Mouse (Mus musculus): Measurements from ENCODE around the gene Egfl7.

Egfl7 gene

GRCm38 (mm10) chr2:26579714-26580113, at the start of gene Egfl7:
Gene Egfl7 (plus strand): TSS chr2:26580014.
- DNase-seq (ENCODE audit: low read depth, low spot score), result no peak

GRCm38 (mm10) chr2:26531829-26532228, 48.0 kb upstream of the Egfl7 start:
- DNase-seq (ENCODE audit: low read depth, low spot score), result no peak

DNA sequence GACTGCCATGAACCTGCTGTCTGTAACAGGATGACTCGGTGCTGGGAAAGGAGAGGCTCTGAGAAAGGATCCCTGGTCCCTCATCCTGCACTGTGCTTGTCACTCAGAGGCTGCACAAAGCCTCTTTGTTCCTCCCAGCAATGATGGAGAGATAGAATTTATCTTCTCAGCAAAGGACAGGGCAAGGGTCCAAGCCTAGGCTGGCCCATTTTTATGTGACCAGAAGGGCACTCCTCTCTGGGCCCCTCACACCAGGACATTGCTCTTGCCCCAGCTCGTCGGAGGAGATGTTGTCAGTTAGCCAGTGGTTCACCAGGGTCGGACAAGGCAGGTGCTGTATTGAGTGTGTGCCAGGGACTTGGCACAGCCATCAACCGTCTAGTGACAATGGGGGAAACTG, 46.6 kb upstream of the Egfl7 start:
- DNase-seq (ENCODE audit: low read depth, low spot score), result no peak

- no peak for DNase-seq (ENCODE audit: low read depth, low spot score)
These were observed 45.7 kb upstream of the Egfl7 start for GRCm38 (mm10) chr2:26534161-26534560.

- DNase-seq (ENCODE audit: low read depth, low spot score), result no peak
These were observed 45.2 kb upstream of the Egfl7 start for GRCm38 (mm10) chr2:26534616-26535015.

- no peak for DNase-seq (ENCODE audit: low read depth, low spot score)
These were observed 44.2 kb upstream of the Egfl7 start for GRCm38 (mm10) chr2:26535517-26536045.

- DNase-seq (ENCODE audit: low read depth, low spot score), result no peak
These were observed 40.3 kb upstream of the Egfl7 start for GRCm38 (mm10) chr2:26539516-26539915.

DNA sequence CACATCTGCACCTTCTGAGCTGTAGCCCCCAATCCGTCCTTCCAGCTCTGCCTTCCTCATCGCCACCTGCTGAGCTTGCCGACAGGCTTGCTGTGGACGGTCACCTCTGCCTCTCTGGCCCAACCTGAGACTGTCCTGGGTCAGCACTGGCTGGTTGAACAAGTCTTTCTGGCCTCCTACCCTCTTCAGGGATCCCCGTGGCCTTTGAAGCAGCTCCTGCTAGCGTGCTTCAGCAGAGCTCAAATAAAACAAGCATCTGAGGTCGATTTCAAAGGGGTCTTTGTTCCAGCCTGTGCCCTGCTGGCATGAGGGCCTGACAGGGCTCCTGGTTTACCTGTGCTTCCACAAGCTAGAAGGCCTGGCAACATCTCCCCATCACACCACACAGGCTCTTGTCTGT, 39.1 kb upstream of the Egfl7 start:
- no peak for DNase-seq (ENCODE audit: low read depth, low spot score)

DNA sequence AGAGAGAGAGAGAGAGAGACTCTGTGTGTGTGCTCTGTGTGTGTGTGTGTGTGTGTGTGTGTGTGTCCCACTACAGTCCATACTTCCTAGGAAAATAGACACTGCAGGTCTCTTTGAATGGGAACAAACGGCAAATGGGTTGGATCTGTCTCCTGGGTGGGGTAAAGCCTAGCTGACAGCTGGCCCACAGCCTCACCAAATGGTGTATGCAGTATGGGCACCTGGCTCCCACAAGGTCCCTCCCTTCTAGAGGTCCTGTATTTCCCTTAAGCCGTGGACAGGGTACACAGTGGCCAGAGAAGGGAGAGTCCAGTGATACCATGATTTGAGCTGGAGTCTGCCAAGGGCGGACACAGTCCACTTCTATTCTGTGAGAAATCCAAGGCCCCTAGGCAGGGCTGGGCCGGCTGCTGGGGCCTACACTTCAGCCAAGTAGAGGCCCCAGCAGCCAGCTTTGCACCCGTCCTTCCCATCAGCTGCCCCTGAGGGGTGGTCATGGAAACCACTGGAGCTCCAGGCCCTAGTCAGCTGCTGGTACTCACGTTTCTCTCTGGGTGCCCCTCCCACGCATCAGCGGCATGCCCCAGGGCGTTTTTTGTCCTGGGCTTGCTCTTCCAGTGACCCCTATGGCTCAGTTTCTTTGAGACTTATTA, 38.4 kb upstream of the Egfl7 start:
- no peak for DNase-seq (ENCODE audit: low read depth, low spot score)

DNA sequence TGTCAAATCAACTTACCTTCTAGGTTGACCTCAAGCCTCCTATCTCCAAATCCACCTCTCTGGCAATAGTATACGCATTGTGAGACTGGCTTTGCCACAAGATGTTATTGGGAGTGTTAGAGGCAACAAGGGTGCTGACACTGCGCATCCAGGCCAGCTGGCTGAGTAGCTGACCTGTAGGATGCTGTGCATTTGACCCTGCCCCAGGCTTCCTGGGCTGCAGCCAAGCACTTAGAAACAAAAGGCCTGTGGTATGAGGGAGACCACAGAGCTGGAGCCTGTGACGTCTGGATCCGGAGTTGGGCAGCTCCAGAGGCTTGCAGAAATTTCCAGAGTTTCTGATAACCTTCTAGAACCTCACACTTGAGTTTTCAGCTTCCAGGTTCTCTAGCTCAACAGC, 36.7 kb upstream of the Egfl7 start:
- DNase-seq (ENCODE audit: low read depth, low spot score), result no peak

DNA sequence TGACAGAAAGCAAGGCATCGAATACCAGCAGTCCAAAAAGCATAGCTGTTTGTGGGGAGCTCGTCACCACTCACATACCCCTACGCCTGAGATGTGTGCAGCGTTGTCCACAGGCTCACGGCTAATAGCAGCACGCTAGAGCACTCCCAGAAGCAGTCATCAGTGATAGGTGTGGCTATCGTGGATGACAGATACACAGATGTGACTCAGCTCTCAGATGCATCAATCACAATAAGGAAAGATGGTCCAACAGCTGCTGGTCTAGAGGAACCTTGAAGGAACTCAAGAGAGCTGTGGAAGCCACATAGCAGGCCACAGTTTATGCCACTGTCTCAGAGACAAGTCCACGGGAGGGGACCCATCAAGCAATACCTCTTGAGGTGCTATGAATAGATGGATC, 36.0 kb upstream of the Egfl7 start:
- DNase-seq (ENCODE audit: low read depth, low spot score), result no peak

- DNase-seq (ENCODE audit: low read depth, low spot score), result no peak
These were observed 35.5 kb upstream of the Egfl7 start for GRCm38 (mm10) chr2:26544265-26544664.

- no peak for DNase-seq (ENCODE audit: low read depth, low spot score)
These were observed 32.3 kb upstream of the Egfl7 start for GRCm38 (mm10) chr2:26547481-26547880.

GRCm38 (mm10) chr2:26549801-26550200, 30.0 kb upstream of the Egfl7 start:
- no peak for DNase-seq (ENCODE audit: low read depth, low spot score)

DNA sequence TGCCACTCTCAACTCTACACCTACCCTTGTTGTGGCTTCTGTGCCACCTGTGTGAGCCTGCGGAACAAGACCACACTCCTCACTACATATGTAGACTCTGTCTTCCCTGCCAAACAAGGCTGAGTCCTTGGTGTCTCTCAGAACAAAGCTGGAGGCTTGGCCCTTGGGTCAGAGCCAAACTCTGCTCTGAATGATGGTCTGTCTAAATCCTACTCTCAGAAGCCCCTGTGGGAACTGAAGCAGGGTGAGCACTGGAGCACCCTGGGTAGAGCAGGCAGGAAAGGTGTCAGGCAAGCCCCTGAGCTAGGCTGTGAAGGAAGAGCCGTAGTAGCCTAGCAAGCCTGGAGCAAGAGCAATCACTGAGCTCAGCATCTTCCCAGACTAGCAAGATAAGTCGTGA, 29.6 kb upstream of the Egfl7 start:
- DNase-seq (ENCODE audit: low read depth, low spot score), result no peak

GRCm38 (mm10) chr2:26550777-26551176, 29.0 kb upstream of the Egfl7 start:
- DNase-seq (ENCODE audit: low read depth, low spot score), result no peak

GRCm38 (mm10) chr2:26551446-26551845, 28.4 kb upstream of the Egfl7 start:
- no peak for DNase-seq (ENCODE audit: low read depth, low spot score)

GRCm38 (mm10) chr2:26552066-26552465, 27.7 kb upstream of the Egfl7 start:
- DNase-seq (ENCODE audit: low read depth, low spot score), result no peak

DNA sequence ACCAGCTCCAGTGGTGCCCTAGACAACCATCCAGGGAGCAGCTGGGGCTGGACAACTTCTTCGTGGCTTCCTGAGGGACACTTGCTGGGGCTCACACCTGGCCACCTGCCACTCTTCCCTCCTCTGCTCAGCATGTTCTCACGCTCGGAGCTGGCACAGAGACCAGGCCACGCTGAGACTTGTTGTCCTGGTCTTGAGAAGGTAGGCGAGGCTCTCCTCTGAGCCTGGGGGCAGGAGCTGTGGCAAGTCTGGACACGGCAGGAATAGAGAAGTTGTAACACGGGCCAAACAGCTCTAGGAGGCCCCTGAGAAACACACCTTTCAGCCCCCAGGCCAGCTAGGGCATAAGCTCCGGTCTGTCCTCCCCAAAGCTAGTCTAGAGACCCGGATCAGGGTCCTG, 25.9 kb upstream of the Egfl7 start:
- DNase-seq (ENCODE audit: low read depth, low spot score), result no peak

DNA sequence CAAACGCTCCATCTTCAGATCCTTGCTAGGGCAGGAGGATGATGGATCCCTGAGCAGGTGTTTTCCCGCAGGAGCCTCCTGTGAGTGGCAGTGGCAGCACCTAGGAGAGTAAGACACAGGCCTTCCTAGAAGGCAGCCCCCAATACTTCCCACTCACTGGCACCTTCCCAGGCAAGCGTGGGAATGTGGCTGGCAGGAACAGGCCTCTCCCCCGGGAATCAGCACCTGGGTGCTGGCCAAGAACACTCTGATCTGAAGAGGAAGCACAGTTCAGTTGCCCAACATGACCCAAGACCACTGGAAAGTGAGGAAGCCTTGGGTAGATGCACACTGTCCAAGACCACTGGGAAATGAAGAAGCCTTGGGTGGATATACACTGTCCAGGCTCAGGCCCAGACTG, 24.7 kb upstream of the Egfl7 start:
- no peak for DNase-seq (ENCODE audit: low read depth, low spot score)

- no peak for DNase-seq (ENCODE audit: low read depth, low spot score)
These were observed 23.2 kb upstream of the Egfl7 start for GRCm38 (mm10) chr2:26556535-26556993.

GRCm38 (mm10) chr2:26560506-26560905, 19.3 kb upstream of the Egfl7 start:
- no peak for DNase-seq (ENCODE audit: low read depth, low spot score)

GRCm38 (mm10) chr2:26561351-26562016, 18.3 kb upstream of the Egfl7 start:
- DNase-seq (ENCODE audit: low read depth, low spot score), result no peak

All from retina, adult 2 months (tissue).